Comparison of ENCODE assay signal across 23 mouse cellular contexts in the genomic region with DNA sequence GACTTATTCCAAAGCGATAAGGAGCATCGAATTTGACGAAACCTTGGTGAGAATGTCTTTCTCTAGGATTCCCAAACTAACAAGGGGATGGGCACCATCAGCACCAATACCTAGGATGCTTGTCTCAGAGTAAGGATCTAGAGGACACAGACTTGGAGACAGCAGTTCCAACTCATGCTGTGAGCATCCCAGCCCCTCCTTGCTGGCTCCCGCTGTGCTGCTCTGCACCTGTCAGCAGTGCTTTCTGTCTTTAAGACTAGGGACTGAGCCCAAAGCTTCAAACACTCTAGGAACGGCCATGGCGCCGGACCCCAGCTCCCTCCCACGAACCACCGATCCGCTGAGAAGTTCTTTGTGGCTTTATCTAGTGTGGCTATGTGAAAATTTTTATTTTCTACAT.
DNase-seq lines count a peak whose midpoint lies in the region; ATAC-seq and TF ChIP-seq lines count a peak whose summit lies in the region.
"Had no signal": no experiment of that assay in that cellular context is flagged by ENCODE, and none has a peak within 500 bp of the region (broad histone marks: within the 10 kb centered on the region; RNA-seq: fewer than 3 reads in every experiment).

No protein-coding gene starts in this region.

- peak; percentile 49 to 55 for DNase-seq in cerebellum, adult 2 months
- DNase-seq in cerebellum, adult 9-10 months = no peak
- DNase-seq in ES-CJ7 (ENCODE audit: low read depth, low spot score) = peak; percentile 49
- DNase-seq in brain, adult 2 months (ENCODE audit: low read depth, low spot score) = peak; percentile 58
- DNase-seq in urinary bladder, postnatal 14 days (ENCODE audit: low spot score) = no peak
- DNase-seq: adrenal gland, postnatal 14 days; embryo, embryonic 11 days; gastrocnemius, postnatal 36 days; heart, adult 18-20 months; heart, postnatal 10 days; heart, postnatal 4 days; kidney, adult 11 months had no signal

- H3K9me3 ChIP-seq in hindbrain, embryonic 16.5 days (ENCODE audit: control insufficient read depth, low read length) = no peaks in the 10 kb centered on the region
- H3K9me3 ChIP-seq: embryonic facial prominence, embryonic 15.5 days; forebrain, embryonic 10.5 days; heart, embryonic 10.5 days; hindbrain, embryonic 12.5 days had no signal

- TF ChIP-seq CTCF in cerebellum, adult 2 months (IDR thresholded peaks at IDR 0.05; ENCODE audit: borderline replicate concordance, insufficient read depth, low read depth, low read length) = no peak

- no peak overlapping the region; the same call in 1 of the 2 replicates for H3K27ac ChIP-seq in cerebellum, adult 2 months (ENCODE audit: insufficient read depth, low read length)
- no peak overlapping the region for H3K27ac ChIP-seq in hindbrain, embryonic 16.5 days (ENCODE audit: low read depth, low read length)
- H3K27ac ChIP-seq: embryonic facial prominence, embryonic 15.5 days; forebrain, embryonic 10.5 days; heart, embryonic 10.5 days; hindbrain, embryonic 12.5 days; hindbrain, postnatal 0 days had no signal

- ATAC-seq in hindbrain, embryonic 16.5 days = no peak
- ATAC-seq: activated CD4-positive, CD25-positive, alpha-beta regulatory T cell, adult 4 months; forebrain, embryonic 14.5 days; hindbrain, postnatal 0 days had no signal

- H3K4me2 ChIP-seq in hindbrain, embryonic 16.5 days (ENCODE audit: low read length) = no peak overlapping the region
- H3K4me2 ChIP-seq: embryonic facial prominence, embryonic 15.5 days; hindbrain, embryonic 12.5 days had no signal

- H3K4me3 ChIP-seq in cerebellum, adult 2 months (replicated peaks; ENCODE audit: insufficient read depth, low read depth, low read length) = no peak overlapping the region
- no peak overlapping the region for H3K4me3 ChIP-seq in hindbrain, embryonic 16.5 days (ENCODE audit: low read length)
- H3K4me3 ChIP-seq: embryonic facial prominence, embryonic 15.5 days; erythroblast, embryonic 14.5 days; forebrain, embryonic 10.5 days; heart, embryonic 10.5 days; hindbrain, embryonic 12.5 days had no signal

- peaks cover 7% of the 10 kb centered on the region; the same call in 1 of the 2 replicates for H3K36me3 ChIP-seq in hindbrain, embryonic 16.5 days (ENCODE audit: control insufficient read depth, insufficient read depth, low read length)
- H3K36me3 ChIP-seq: embryonic facial prominence, embryonic 15.5 days; G1E; heart, embryonic 10.5 days had no signal

- H3K9ac ChIP-seq in hindbrain, embryonic 16.5 days (ENCODE audit: low read depth, low read length) = no peak overlapping the region
- H3K9ac ChIP-seq: embryonic facial prominence, embryonic 15.5 days; hindbrain, embryonic 12.5 days had no signal

- WGBS in cerebellum, adult 2 months = 33% methylated on average over 10 of the region's 10 CpGs
- 90% methylated on average over 10 of the region's 10 CpGs for WGBS in hindbrain, embryonic 16.5 days

- no peak for TF ChIP-seq POLR2A in cerebellum, adult 2 months (IDR thresholded peaks at IDR 0.05; ENCODE audit: borderline replicate concordance, insufficient read depth, low read length)

- H3K4me1 ChIP-seq in cerebellum, adult 2 months (ENCODE audit: control insufficient read depth, insufficient read depth, low read length) = peaks cover 32% of the 10 kb centered on the region
- H3K4me1 ChIP-seq in hindbrain, embryonic 16.5 days (ENCODE audit: control insufficient read depth, insufficient read depth, low read depth, low read length) = peaks cover 3% of the 10 kb centered on the region; the same call in 1 of the 2 replicates
- H3K4me1 ChIP-seq: embryonic facial prominence, embryonic 15.5 days; forebrain, embryonic 10.5 days had no signal

- no peaks in the 10 kb centered on the region for H3K27me3 ChIP-seq in cerebellum, adult 2 months (ENCODE audit: control insufficient read depth, insufficient read depth, low read length)
- no peaks in the 10 kb centered on the region for H3K27me3 ChIP-seq in hindbrain, embryonic 16.5 days (replicated peaks; ENCODE audit: control insufficient read depth, insufficient read depth, low read length)
- H3K27me3 ChIP-seq: CH12.LX; embryonic facial prominence, embryonic 15.5 days; hindbrain, embryonic 12.5 days had no signal

Comparison
In these comparisons a context has a peak if more than half of its experiments do, and no peak if none do; other contexts are left out.
1. DNase-seq: peak in cerebellum, adult 2 months (2 of 2), ES-CJ7 (single experiment) and brain, adult 2 months (single experiment); none in cerebellum, adult 9-10 months (single experiment) and urinary bladder, postnatal 14 days (single experiment).